Mouse (Mus musculus) forebrain, embryonic 16.5 days (tissue): ENCODE measurements at regions not wholly inside any gene's neighbourhood (a gene's known extent, or its start where the extent isn't known, plus 50 kb on each side); places are given as distances from the start of the nearest gene placed in this dataset.

ENCODE experiments used
- ATAC-seq: fragments of 200-750 bp; cut with Nextera tagmentation; 2 replicates; pipeline ENCODE4 v1.8.0; 2017; ENCODE audit warnings: mild to moderate bottlenecking, moderate library complexity
- H3K27ac ChIP-seq: fragments of 300-500 bp; sonication (generic); 2 replicates; pipeline ENCODE4 v1.5.1; 2014; ENCODE audit warnings: low read length, control low read depth
- H3K27me3 ChIP-seq: fragments of 300-500 bp; sonication (generic); replicated peaks from 2 replicates; pipeline ENCODE4 v1.6.1; 2014; ENCODE audit warnings: low read length; ENCODE audit not compliant: control insufficient read depth, insufficient read depth
- H3K36me3 ChIP-seq: fragments of 300-500 bp; sonication (generic); 2 replicates; pipeline ENCODE4 v1.6.1; 2014; ENCODE audit not compliant: control insufficient read depth, insufficient read depth
- H3K4me1 ChIP-seq: fragments of 300-500 bp; sonication (generic); replicated peaks from 2 replicates; pipeline ENCODE4 v1.6.1; 2014; ENCODE audit warnings: low read length; ENCODE audit not compliant: control insufficient read depth, insufficient read depth
- H3K4me2 ChIP-seq: fragments of 300-500 bp; sonication (generic); 2 replicates; pipeline ENCODE4 v1.6.1; 2014; ENCODE audit warnings: mild to moderate bottlenecking, low read length, control low read depth
- H3K4me3 ChIP-seq: fragments of 300-500 bp; sonication (generic); replicated peaks from 2 replicates; pipeline ENCODE4 v1.5.1; 2014; ENCODE audit warnings: mild to moderate bottlenecking, low read length, control low read depth
- H3K9ac ChIP-seq: fragments of 300-500 bp; sonication (generic); replicated peaks from 2 replicates; pipeline ENCODE4 v1.6.1; 2014; ENCODE audit warnings: low read depth, low read length, control low read depth
- H3K9me3 ChIP-seq: fragments of 300-500 bp; sonication (generic); 2 replicates; pipeline ENCODE4 v1.6.1; 2016; ENCODE audit warnings: low read length; ENCODE audit not compliant: control insufficient read depth
- WGBS: fragments of 180-500 bp; shearing (Covaris S2); extraction: QIAGEN DNeasy Blood & Tissue Kit; methylation state at CpG from one replicate; pipeline ENCODE4 v1.1.7; 2014; 5-methylcytosine and 5-hydroxymethylcytosine counted together

DNA sequence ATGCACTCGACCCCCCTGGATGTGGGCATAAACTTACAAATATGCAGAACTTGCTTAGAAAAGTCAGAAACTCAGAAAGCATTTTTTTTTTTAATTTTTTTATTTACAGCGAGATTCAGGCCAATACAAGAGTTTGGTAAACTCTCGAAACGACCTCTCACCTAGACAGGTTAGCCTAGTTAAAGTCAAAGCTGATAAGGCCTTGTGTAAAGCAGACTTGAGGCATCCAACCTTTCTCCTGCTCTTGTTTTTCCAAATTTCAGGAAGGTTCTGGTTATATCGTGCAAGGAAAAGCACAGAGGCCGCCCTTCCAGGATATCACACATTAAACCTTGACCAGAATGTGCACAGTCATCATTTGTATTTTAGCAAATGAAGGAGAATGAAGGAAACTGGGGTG lies 315.8 kb downstream of the Etnk1 start:
- Histone ChIP-seq H3K27ac (no peak overlapping the region), H3K36me3 (no peaks in the 10 kb centered on the region), H3K4me2 (no peak overlapping the region), H3K27me3 (no peaks in the 10 kb centered on the region), H3K4me3 (no peak overlapping the region), H3K4me1 (no peaks in the 10 kb centered on the region), H3K9ac (no peak overlapping the region), H3K9me3 (no peaks in the 10 kb centered on the region)
- ATAC-seq, result no peak
- 93% methylated on average over 6 of the region's 6 CpGs for WGBS

DNA sequence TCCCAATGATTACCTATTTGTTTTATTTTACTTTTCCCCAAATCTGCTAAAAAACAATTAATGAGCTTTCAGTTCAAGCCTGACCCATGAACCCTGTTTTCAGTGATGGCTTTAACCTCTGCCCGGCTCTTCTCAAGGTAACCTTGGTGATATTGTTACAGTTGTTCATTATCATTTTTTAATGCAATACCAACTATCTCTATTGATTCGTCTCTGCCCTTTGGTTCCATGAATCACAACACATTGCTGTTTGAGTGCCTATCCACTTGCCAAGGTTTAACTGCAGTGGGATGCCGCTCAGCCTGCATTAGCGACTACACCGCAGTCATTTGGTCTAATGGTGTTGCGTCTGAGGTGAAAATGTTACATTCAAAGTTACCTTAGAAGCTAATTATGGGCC lies 317.9 kb downstream of the Etnk1 start:
- 97% methylated on average over 6 of the region's 6 CpGs for WGBS
- H3K36me3 ChIP-seq, result no peaks in the 10 kb centered on the region
- ATAC-seq, result no peak
- no peak overlapping the region for H3K9ac ChIP-seq
- H3K27ac ChIP-seq, result no peak overlapping the region
- no peaks in the 10 kb centered on the region for H3K9me3 ChIP-seq
- H3K4me3 ChIP-seq, result no peak overlapping the region
- no peaks in the 10 kb centered on the region for H3K27me3 ChIP-seq
- H3K4me1 ChIP-seq, result no peaks in the 10 kb centered on the region
- no peak overlapping the region for H3K4me2 ChIP-seq

DNA sequence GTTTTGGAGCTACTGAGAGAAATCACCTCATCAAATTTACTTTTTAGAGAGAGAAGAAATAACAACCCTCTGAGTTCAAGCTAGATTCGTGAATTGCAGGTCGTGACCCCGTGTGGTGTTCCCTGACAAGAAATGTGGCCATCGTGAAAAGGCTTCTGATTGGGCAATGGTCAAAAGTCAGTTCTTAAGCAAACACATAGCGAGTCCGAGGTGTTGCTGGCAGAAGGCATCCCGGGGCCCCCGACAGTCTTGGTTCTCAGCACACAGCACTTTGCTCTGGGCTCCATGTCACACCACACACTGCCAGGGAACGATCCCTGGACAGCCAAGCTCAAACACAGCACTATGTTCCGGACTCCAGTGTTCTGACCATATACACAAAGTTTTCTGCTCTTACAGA lies 320.0 kb downstream of the Etnk1 start:
- ATAC-seq, result no peak
- no peak overlapping the region for H3K4me3 ChIP-seq
- no peaks in the 10 kb centered on the region for H3K27me3 ChIP-seq
- no peaks in the 10 kb centered on the region for H3K4me1 ChIP-seq
- H3K27ac ChIP-seq, result no peak overlapping the region
- no peaks in the 10 kb centered on the region for H3K9me3 ChIP-seq
- no peak overlapping the region for H3K4me2 ChIP-seq
- H3K36me3 ChIP-seq, result no peaks in the 10 kb centered on the region
- 93% methylated on average over 10 of the region's 10 CpGs for WGBS
- H3K9ac ChIP-seq, result no peak overlapping the region

DNA sequence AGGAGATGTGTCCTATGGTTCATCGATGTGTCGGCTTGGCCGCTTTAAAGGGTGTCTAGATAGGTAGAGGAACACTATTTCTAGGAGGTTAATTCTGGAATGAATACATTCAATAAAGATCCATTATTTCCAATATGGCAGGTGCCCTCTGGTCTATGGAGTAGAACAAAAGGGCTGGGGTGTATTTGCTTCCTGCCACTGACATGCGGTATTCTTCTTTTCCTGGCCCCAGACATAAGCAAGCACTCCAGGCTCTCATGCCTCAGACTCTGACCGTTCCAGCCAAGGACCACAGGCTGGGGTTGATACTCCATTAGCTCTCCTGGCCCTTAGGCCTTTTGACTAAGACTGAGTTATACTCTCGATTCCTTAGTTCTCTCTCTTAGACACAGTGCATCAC lies 323.0 kb downstream of the Etnk1 start:
- no peaks in the 10 kb centered on the region for H3K9me3 ChIP-seq
- no peak for ATAC-seq
- no peaks in the 10 kb centered on the region for H3K27me3 ChIP-seq
- WGBS, result 94% methylated on average over 6 of the region's 6 CpGs
- no peak overlapping the region for H3K9ac ChIP-seq
- no peak overlapping the region for H3K4me3 ChIP-seq
- H3K4me1 ChIP-seq, result no peaks in the 10 kb centered on the region
- H3K27ac ChIP-seq, result no peak overlapping the region
- H3K36me3 ChIP-seq, result no peaks in the 10 kb centered on the region
- no peak overlapping the region for H3K4me2 ChIP-seq

DNA sequence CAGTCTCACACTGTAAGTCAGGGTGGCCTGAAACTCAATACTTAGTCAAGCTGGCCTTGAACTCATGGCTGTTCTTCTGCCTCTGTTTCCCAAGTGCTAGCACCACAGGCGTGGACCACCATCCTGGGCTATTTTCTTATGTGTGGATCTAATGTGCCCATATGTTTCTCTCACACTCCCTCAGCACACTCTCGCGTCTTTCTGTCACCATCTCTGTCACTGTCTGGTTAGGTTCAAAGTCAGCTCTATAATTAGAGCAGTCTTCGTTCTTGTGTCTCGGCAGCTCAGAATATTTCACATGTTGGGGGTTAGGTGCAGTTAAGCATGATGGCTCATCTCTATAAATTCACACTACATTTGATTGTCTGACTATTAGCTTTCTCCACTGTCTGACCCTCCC lies 324.4 kb downstream of the Etnk1 start:
- H3K36me3 ChIP-seq, result no peaks in the 10 kb centered on the region
- 84% methylated on average over 5 of the region's 5 CpGs for WGBS
- H3K27ac ChIP-seq, result no peak overlapping the region
- H3K27me3 ChIP-seq, result no peaks in the 10 kb centered on the region
- no peaks in the 10 kb centered on the region for H3K9me3 ChIP-seq
- no peak overlapping the region for H3K4me3 ChIP-seq
- H3K9ac ChIP-seq, result no peak overlapping the region
- no peaks in the 10 kb centered on the region for H3K4me1 ChIP-seq
- ATAC-seq, result no peak
- no peak overlapping the region for H3K4me2 ChIP-seq

DNA sequence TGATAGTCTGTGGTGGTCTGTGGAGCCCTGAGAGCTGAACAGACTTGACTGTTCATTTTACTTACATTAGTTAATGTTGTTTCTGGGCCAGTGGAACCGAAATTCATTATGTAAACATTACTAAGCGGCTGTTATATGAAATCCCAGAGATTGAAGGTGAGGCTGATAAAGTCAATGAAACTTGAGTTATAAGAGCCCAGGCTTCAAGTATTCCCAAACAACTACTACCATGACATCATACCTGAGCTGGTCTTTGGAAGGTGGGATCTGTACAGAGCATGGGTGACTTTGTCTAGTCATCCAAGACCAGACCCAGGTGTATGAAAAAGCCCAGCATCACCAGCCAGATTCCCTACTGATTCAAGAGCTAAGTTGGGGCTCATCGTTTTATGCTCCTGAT lies 326.5 kb downstream of the Etnk1 start:
- no peaks in the 10 kb centered on the region for H3K36me3 ChIP-seq
- no peaks in the 10 kb centered on the region for H3K4me1 ChIP-seq
- ATAC-seq, result no peak
- H3K9me3 ChIP-seq, result no peaks in the 10 kb centered on the region
- no peaks in the 10 kb centered on the region for H3K27me3 ChIP-seq
- H3K4me2 ChIP-seq, result no peak overlapping the region
- H3K4me3 ChIP-seq, result no peak overlapping the region
- H3K27ac ChIP-seq, result no peak overlapping the region
- H3K9ac ChIP-seq, result no peak overlapping the region
- 90% methylated on average over 3 of the region's 3 CpGs for WGBS

DNA sequence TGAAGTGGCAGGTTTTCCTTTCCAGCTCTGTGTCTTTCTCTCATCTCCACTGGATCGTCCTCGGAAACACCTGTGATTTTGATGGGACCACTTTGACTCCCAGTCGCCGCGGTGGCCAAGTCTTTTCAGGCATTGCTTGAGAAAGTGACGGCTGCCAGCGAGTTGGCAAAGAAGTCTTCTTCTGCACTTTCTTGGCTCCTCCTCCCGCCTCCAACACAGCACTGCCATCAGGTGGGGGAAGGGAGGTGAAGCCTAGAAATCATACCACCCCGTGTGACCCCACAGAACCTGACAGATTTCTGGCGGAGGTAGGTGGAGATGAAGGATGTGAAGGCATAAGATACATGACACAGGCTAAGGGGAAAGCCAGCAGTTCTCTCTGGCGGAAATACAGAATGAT lies 327.3 kb downstream of the Etnk1 start:
- no peaks in the 10 kb centered on the region for H3K36me3 ChIP-seq
- no peak overlapping the region for H3K4me3 ChIP-seq
- H3K4me2 ChIP-seq, result no peak overlapping the region
- no peaks in the 10 kb centered on the region for H3K27me3 ChIP-seq
- no peaks in the 10 kb centered on the region for H3K4me1 ChIP-seq
- WGBS, result 83% methylated on average over 11 of the region's 11 CpGs
- no peak overlapping the region for H3K27ac ChIP-seq
- no peak overlapping the region for H3K9ac ChIP-seq
- no peaks in the 10 kb centered on the region for H3K9me3 ChIP-seq
- no peak for ATAC-seq

DNA sequence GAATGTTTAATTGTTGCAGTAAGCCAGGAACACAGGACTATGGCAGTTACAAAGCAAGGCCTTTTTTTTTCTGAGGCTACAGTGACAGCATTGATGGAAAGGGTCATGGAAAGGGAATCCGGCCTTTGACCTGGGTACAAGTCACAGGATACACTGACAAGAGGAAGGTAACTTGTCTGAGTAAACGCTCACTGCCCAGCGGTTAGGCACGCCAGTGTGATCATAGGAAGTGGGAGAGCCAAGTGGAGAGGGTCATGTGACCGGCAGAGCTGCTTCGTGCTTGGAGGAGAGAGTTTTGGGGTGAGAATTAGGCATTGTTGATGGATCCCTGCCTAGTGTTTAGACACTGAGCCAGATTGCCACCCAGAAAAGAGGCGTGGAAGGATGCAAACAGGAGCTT lies 327.9 kb downstream of the Etnk1 start:
- H3K9me3 ChIP-seq, result no peaks in the 10 kb centered on the region
- no peaks in the 10 kb centered on the region for H3K36me3 ChIP-seq
- no peak overlapping the region for H3K9ac ChIP-seq
- H3K27ac ChIP-seq, result no peak overlapping the region
- no peak overlapping the region for H3K4me2 ChIP-seq
- 79% methylated on average over 7 of the region's 7 CpGs for WGBS
- H3K4me3 ChIP-seq, result no peak overlapping the region
- H3K27me3 ChIP-seq, result no peaks in the 10 kb centered on the region
- H3K4me1 ChIP-seq, result no peaks in the 10 kb centered on the region
- no peak for ATAC-seq

DNA sequence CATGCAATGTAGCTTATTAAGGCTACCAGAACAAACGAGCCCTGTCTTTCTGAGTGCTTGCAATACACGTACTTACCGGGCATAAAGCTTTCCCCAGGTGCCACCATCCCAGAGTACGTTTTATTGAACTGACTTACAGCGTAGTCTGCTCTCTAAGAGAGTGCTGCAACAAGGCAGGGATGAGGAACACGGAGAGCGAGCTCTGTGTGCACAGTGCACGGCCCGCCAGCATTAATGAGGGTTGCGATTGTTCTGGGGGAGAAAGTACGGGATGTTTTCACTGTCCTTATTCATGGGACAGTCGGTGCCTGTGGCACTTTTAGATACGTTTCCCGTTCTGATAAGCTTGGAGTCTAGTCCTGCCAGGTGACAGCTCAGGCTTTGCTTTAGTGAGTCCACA lies 331.7 kb downstream of the Etnk1 start:
- Histone ChIP-seq H3K27me3 (no peaks in the 10 kb centered on the region), H3K27ac (no peak overlapping the region), H3K4me3 (no peak overlapping the region), H3K4me2 (0 out of 2 replicates have a peak overlapping the region, but pooled peaks have one; percentile 3), H3K9ac (no peak overlapping the region), H3K4me1 (no peaks in the 10 kb centered on the region), H3K9me3 (no peaks in the 10 kb centered on the region), H3K36me3 (no peaks in the 10 kb centered on the region)
- 39% methylated on average over 14 of the region's 14 CpGs for WGBS
- no peak for ATAC-seq

DNA sequence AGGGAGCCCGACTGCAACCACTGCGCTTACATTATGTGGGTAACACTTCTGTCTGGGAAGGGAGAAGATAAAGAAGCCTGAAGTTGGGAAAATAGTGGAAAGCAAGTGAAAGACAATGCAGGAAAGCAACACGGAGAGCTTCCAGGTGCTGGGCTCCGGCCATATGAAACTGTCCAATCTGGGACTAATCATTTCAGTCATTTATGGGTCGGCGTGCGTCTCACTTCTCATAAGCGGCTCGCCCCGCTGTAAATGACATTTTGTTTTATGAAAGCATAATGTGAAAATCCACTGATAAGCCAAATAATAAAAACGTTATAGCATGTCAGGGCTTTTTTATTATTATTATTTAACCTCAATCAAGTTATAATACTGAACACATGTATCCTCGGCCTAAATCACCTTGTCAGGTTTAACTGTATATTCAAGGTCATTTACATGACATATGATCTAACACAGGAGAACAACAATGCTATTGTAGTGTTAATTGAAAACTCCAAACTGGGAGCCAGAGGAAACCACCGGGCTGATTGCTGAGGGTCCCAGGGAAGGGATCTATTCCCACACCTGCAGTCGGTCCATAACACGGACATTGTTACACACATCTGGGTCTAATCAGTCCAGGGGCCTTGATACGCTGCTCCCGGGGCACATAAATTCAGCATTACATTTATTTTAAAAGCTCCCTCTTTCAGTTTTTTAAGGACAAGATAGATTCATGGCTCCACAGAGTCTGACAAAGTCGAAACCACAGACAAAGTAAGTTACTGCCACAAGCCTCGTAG lies 332.4 kb downstream of the Etnk1 start:
- Histone ChIP-seq H3K36me3 (no peaks in the 10 kb centered on the region), H3K27me3 (no peaks in the 10 kb centered on the region), H3K4me3 (no peak overlapping the region), H3K9ac (no peak overlapping the region), H3K4me1 (no peaks in the 10 kb centered on the region), H3K27ac (no peak overlapping the region), H3K4me2 (no peak overlapping the region), H3K9me3 (no peaks in the 10 kb centered on the region)
- WGBS, result 89% methylated on average over 19 of the region's 19 CpGs
- no peak for ATAC-seq
